Mouse (Mus musculus): Measurements from ENCODE around the gene Cep131.

DNA sequence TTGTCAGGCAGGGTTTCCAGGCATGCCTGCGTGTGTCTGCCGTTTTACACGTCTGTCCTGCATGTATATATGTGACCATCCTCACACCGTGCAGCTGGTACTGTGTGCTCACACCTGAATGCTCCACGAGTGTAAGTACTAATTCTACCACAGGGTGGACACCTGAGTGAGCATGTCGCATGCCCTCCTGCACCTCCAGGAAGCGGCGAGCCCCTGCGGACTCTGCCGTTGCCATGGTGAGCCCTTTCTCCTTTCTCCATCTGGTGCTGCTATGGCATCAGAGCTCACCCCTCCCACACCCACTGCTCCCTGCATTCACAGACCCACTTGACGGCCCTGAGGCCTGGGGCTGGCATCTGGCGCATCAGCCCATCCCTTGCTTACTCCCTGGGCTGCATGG, 63.8 kb downstream of the Cep131 start:
- no peak for TF ChIP-seq CTCF (conservative IDR thresholded peaks at IDR 0.05; ENCODE audit: low read length)
- no peak for TF ChIP-seq POU5F1 (IDR thresholded peaks at IDR 0.05; ENCODE audit: borderline replicate concordance, low read length)
- no peak for TF ChIP-seq NANOG (IDR thresholded peaks at IDR 0.05; ENCODE audit: borderline replicate concordance, low read length)
